Mouse (Mus musculus): Measurements from ENCODE around the gene Krt6a.

DNA sequence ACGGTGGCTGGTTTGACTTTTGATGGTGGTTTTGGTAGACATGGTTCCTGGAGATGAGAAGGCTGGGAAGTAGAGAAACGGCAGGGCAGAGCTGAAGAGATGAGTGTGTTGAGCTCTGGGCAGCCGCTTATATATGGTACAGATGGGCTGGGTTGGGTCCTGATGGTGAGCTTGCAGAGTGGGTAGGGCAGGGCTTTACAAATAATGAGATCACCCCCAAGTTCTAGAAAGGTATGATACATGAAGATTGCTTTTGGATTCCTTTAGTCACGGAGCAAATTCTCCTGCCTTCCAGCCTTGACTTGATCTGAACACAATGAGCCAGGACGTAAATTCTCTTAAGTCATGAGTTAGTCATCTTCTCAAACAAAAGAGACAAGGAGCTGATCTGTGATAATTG is at the start of gene Krt6a:
- TF ChIP-seq CTCF (IDR thresholded peaks at IDR 0.05; ENCODE audit: low read depth) (no peak), EP300 (IDR thresholded peaks at IDR 0.05; ENCODE audit: low read depth) (no peak)
